Mouse (Mus musculus): ENCODE results near the gene Naf1. TPM values are rescaled to one million over a fixed set of nuclear protein-coding genes. Genes with fewer than 3 reads are reported as not detected.

The Naf1 gene
- polyA plus RNA-seq (2012; ENCODE audit: insufficient read depth, insufficient read length, low replicate concordance, missing spikeins) = not detected in 2 replicates

- whole genome bisulfite sequencing = under 1% methylated on average over 37 of the region's 37 CpGs
- no peaks in the 10 kb centered on the region for H3K4me1 ChIP-seq (ENCODE audit: control insufficient read depth, insufficient read depth, low read length)
- peak within 1 kb of the TSS; percentile 95 for H3K4me3 ChIP-seq (ENCODE audit: insufficient read depth, low read depth, low read length)
- H3K27ac ChIP-seq (ENCODE audit: insufficient read depth, low read depth, low read length) = no peak within 1 kb of the TSS
- TF ChIP-seq POLR2A (IDR thresholded peaks at IDR 0.05; ENCODE audit: insufficient read depth, low read depth, low read length) (no peak), CTCF (IDR thresholded peaks at IDR 0.05; ENCODE audit: insufficient read depth, low read depth, low read length) (no peak)
Observed at GRCm38 (mm10) chr8:66860023-66860422, at the start of gene Naf1. Gene Naf1 (plus strand): TSS chr8:66860217.

- no peak overlapping the region for H3K27ac ChIP-seq (ENCODE audit: insufficient read depth, low read depth, low read length)
- 2% methylated on average over 46 of the region's 46 CpGs for WGBS
- no peak for TF ChIP-seq POLR2A (IDR thresholded peaks at IDR 0.05; ENCODE audit: insufficient read depth, low read depth, low read length)
- TF ChIP-seq CTCF (IDR thresholded peaks at IDR 0.05; ENCODE audit: insufficient read depth, low read depth, low read length) = no peak
- peak overlapping the region; percentile 95 for H3K4me3 ChIP-seq (ENCODE audit: insufficient read depth, low read depth, low read length)
- no peaks in the 10 kb centered on the region for H3K4me1 ChIP-seq (ENCODE audit: control insufficient read depth, insufficient read depth, low read length)
Observed at GRCm38 (mm10) chr8:66860921-66861588, 1.0 kb downstream of the Naf1 start.

DNA sequence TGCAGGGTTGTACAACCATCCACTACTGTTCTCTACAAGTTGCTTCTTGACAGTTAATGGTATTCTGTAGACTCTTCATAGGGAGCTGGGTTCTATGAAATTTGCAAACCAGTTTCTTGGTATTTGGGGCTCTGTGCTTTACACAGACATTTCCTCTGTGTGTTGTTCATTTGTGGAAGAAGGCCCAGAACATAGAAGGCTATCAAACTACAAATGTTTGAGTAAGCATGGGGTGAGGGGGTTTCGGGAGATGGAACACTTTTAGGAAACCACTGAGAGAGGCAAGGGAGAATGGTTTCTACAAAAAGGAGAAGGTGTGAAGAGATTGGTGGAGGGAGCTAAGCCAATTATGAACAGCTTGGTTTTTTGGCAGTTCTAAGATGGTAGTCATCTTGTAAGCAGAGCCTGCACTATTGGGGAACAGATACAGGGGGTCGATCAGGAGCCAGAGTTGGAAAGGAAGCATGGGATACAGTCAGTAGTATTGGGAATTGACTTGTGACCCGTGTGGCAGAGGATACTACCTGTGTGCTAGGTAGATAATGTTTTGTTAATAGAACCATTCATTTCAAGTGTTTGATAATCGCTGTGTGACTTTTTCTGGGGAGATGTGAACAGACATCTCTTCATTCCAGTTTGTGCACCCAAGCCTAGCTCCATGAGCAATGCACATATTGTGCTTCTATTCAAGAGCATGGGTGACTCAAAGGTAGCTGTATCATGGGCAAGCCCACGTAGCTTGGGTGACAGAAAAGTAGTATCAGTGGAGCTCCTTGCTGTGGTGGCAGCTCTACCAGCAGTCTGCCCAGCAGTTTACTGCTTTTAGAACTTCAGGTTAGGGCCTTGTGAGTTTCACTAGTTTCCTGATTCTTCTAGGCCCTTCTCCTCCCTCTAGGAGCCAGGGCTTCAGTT, 1.8 kb downstream of the Naf1 start:
- WGBS = 64% methylated on average over 5 of the region's 5 CpGs
- no peak for TF ChIP-seq CTCF (IDR thresholded peaks at IDR 0.05; ENCODE audit: insufficient read depth, low read depth, low read length)
- TF ChIP-seq POLR2A (IDR thresholded peaks at IDR 0.05; ENCODE audit: insufficient read depth, low read depth, low read length) = no peak
- no peak overlapping the region for H3K27ac ChIP-seq (ENCODE audit: insufficient read depth, low read depth, low read length)
- H3K4me3 ChIP-seq (ENCODE audit: insufficient read depth, low read depth, low read length) = peak overlapping the region; percentile 95; the same call in 1 of the 2 replicates
- H3K4me1 ChIP-seq (ENCODE audit: control insufficient read depth, insufficient read depth, low read length) = no peaks in the 10 kb centered on the region

DNA sequence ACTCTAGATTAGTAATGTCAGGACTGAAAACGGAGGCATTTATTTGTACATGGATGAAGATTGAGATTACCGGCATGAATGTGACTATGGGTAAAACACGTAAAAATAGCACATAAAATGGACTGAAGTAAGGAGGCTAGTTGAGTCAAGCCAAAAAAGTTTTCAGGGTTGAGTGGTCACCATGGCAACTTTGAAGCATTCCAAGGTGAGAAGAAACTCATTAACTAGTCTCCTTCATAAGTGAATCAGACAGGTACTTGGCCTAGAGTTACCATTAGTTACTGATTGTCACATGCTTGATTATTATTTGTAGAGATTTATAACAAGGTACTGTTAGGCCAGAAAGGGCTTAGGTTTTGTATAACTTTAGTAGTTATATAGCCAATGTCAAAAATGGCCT, 3.7 kb downstream of the Naf1 start:
- Histone ChIP-seq H3K4me3 (ENCODE audit: insufficient read depth, low read depth, low read length) (no peak overlapping the region), H3K27ac (ENCODE audit: insufficient read depth, low read depth, low read length) (no peak overlapping the region), H3K4me1 (ENCODE audit: control insufficient read depth, insufficient read depth, low read length) (no peaks in the 10 kb centered on the region)
- TF ChIP-seq CTCF (IDR thresholded peaks at IDR 0.05; ENCODE audit: insufficient read depth, low read depth, low read length) = no peak
- no peak for TF ChIP-seq POLR2A (IDR thresholded peaks at IDR 0.05; ENCODE audit: insufficient read depth, low read depth, low read length)
- WGBS = 99% methylated on average over 3 of the region's 3 CpGs

DNA sequence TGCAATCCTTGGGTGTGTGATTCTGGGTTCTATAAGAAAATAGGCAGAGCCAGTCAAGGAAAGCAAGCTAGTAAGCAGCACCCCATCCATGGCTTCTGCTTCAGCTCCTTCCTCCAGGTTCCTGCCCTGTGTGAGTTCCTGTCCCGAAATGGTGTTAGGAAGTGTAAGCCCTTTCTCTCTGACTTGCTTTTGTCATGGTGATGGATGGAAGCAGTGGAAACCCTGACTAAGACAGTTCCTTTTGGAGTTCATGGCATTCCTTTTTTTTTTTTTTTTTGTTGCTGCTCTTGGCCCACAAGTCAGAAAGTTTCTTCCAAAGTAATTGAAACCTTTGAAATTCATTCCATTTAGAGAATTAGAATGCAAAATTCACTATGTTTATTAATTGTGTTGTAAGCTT, 5.1 kb downstream of the Naf1 start:
- 50% methylated on average over 1 of the region's 1 CpGs for WGBS
- H3K4me1 ChIP-seq (ENCODE audit: control insufficient read depth, insufficient read depth, low read length) = no peaks in the 10 kb centered on the region
- no peak overlapping the region for H3K27ac ChIP-seq (ENCODE audit: insufficient read depth, low read depth, low read length)
- TF ChIP-seq POLR2A (IDR thresholded peaks at IDR 0.05; ENCODE audit: insufficient read depth, low read depth, low read length) (no peak), CTCF (IDR thresholded peaks at IDR 0.05; ENCODE audit: insufficient read depth, low read depth, low read length) (no peak)
- no peak overlapping the region for H3K4me3 ChIP-seq (ENCODE audit: insufficient read depth, low read depth, low read length)

DNA sequence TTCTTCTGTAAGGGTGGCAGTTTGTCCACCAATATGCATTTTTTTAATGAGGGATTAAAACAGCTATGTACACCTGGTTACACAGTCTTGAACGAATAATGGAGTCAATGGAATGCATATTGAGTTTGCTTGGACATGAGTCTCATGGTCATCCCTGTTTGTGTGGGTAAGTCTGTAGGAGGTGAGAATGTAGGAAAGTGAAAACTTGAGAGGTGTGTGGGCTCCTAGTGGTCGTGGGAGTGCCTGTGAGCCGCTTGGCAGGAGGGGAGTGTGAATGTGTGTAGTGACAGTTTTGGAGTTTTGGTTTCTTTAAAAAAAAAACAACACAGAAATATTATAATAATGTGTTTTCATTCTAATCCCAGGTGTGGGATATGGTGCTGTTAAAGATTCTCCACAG, 7.7 kb downstream of the Naf1 start:
- no peak overlapping the region for H3K4me3 ChIP-seq (ENCODE audit: insufficient read depth, low read depth, low read length)
- no peaks in the 10 kb centered on the region for H3K4me1 ChIP-seq (ENCODE audit: control insufficient read depth, insufficient read depth, low read length)
- no peak overlapping the region for H3K27ac ChIP-seq (ENCODE audit: insufficient read depth, low read depth, low read length)
- WGBS = 68% methylated on average over 3 of the region's 3 CpGs
- TF ChIP-seq POLR2A (IDR thresholded peaks at IDR 0.05; ENCODE audit: insufficient read depth, low read depth, low read length) (no peak), CTCF (IDR thresholded peaks at IDR 0.05; ENCODE audit: insufficient read depth, low read depth, low read length) (no peak)

DNA sequence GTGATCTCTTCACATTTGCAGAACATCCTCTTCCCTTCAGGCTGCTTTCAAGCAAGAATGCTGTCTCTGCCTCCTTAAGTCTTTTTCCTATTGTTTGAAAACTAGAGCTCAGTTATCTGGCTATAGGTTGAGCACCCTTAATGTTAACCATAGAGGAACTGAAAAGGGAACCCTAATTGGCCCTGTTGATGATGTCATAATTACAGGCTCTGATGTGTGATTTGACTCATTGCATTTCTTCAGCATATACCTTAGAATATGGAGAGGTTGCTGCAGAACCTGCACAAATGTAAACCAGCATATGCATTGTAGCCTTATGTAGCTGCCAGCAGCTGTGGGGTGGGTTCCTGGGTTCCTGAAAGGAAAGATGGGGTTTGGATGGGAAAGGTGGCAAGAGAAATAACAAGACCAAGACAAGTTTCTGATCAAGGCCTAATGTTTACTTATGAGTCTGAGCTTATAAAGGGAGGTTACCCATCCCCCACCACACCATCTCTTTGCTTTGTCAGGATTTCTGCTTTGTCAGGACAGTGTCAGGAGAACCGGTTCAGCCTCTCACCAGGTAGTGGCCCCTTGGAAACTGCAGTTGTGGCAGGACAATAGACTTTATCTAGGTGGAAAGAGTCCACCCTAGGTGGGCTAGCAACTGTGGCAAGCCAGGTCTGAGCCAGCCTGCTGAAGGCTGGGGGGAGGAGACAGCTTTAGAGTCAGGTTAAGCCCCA, 9.4 kb downstream of the Naf1 start:
- Histone ChIP-seq H3K27ac (ENCODE audit: insufficient read depth, low read depth, low read length) (no peak overlapping the region), H3K4me3 (ENCODE audit: insufficient read depth, low read depth, low read length) (no peak overlapping the region), H3K4me1 (ENCODE audit: control insufficient read depth, insufficient read depth, low read length) (no peaks in the 10 kb centered on the region)
- 47% methylated on average over 1 of the region's 1 CpGs for WGBS
- TF ChIP-seq POLR2A (IDR thresholded peaks at IDR 0.05; ENCODE audit: insufficient read depth, low read depth, low read length) = no peak
- TF ChIP-seq CTCF (IDR thresholded peaks at IDR 0.05; ENCODE audit: insufficient read depth, low read depth, low read length) = no peak

GRCm38 (mm10) chr8:66883866-66884265, 23.8 kb downstream of the Naf1 start:
- 58% methylated on average over 1 of the region's 1 CpGs for WGBS

More at GRCm38 (mm10) chr8:66883866-66884265, 23.8 kb downstream of the Naf1 start:
- H3K4me1 ChIP-seq (ENCODE audit: control insufficient read depth, insufficient read depth, low read length) = no peaks in the 10 kb centered on the region
- TF ChIP-seq POLR2A (IDR thresholded peaks at IDR 0.05; ENCODE audit: insufficient read depth, low read depth, low read length) (no peak), CTCF (IDR thresholded peaks at IDR 0.05; ENCODE audit: insufficient read depth, low read depth, low read length) (no peak)
- H3K4me3 ChIP-seq (ENCODE audit: insufficient read depth, low read depth, low read length) = no peak overlapping the region
- no peak overlapping the region for H3K27ac ChIP-seq (ENCODE audit: insufficient read depth, low read depth, low read length)

Data from olfactory bulb, adult 2 months (tissue).